Mouse (Mus musculus): ENCODE results near the gene Gm43302. TPM values are rescaled to one million over a fixed set of nuclear protein-coding genes. Genes with fewer than 3 reads are reported as not detected.
"Not testable (repeated sequence)": the region's sequence is repeated elsewhere in the genome, so short reads cannot be mapped to it uniquely, and the experiment has no call there.

Gene Gm43302
- polyA plus RNA-seq, 1 experiment = 1.5 TPM

- 71% methylated on average over 2 of the region's 2 CpGs for WGBS
- DNase-seq; H3K4me1 ChIP-seq (ENCODE audit: control insufficient read depth, insufficient read depth, low read length): not testable (repeated sequence)
These were observed 101.0 kb downstream of the Gm43302 start for GRCm38 (mm10) chr5:105192536-105192935.

GRCm38 (mm10) chr5:105181446-105181845, 112.0 kb downstream of the Gm43302 start:
- no peak for DNase-seq
- Histone ChIP-seq H3K4me1 (ENCODE audit: control insufficient read depth, insufficient read depth, low read length) (no peaks in the 10 kb centered on the region), H3K4me3 (replicated peaks; ENCODE audit: extremely low read depth, low read depth, low read length) (no peak overlapping the region)
- TF ChIP-seq CTCF (IDR thresholded peaks at IDR 0.05; ENCODE audit: insufficient read depth, low read length) (no peak), POLR2A (IDR thresholded peaks at IDR 0.05; ENCODE audit: borderline replicate concordance, extremely low read depth, low read depth, low read length) (no peak)

More at GRCm38 (mm10) chr5:105192536-105192935, 101.0 kb downstream of the Gm43302 start:
- not testable (repeated sequence) for H3K4me3 ChIP-seq (replicated peaks; ENCODE audit: extremely low read depth, low read depth, low read length)

Other genes starting within 250 kb of the Gm43302 start
- gene Gbp9, start 154.2 kb downstream of the Gm43302 start, polyA plus RNA-seq (2012; rRNA removed) = 11.6 and 16.6 TPM in 2 replicates
- 2.3 and 2.6 TPM in 2 replicates for gene Gbp8, start 154.2 kb downstream of the Gm43302 start, polyA plus RNA-seq (2012; rRNA removed)
- 18.0 and 18.3 TPM in 2 replicates for gene Gbp4, start 154.1 kb downstream of the Gm43302 start, polyA plus RNA-seq (2012; rRNA removed)
- gene Gbp10, start 54.2 kb downstream of the Gm43302 start, polyA plus RNA-seq (2012; rRNA removed) = 0.50 and 1.2 TPM in 2 replicates
- gene Gbp6, start within 50 bp of the Gm43302 start, polyA plus RNA-seq (2012; rRNA removed) = 3.2 and 4.4 TPM in 2 replicates
- 21.3 and 26.7 TPM in 2 replicates for gene Lrrc8b, start 122.1 kb upstream of the Gm43302 start, polyA plus RNA-seq (2012; rRNA removed)
- gene Lrrc8c, start 225.7 kb upstream of the Gm43302 start, polyA plus RNA-seq (2012; rRNA removed) = 43.7 and 51.6 TPM in 2 replicates

All from lung, adult 2 months (tissue).